Mouse (Mus musculus): ENCODE results near the gene Dis3.

- peak; percentile 35 for TF ChIP-seq CTCF (IDR thresholded peaks at IDR 0.05)
- no peak for TF ChIP-seq POLR2A (IDR thresholded peaks at IDR 0.05; ENCODE audit: insufficient read depth, low read depth, low read length)
These were observed 18.0 kb upstream of the Dis3 start for GRCm38 (mm10) chr14:99117576-99117975.

Data from heart, adult 2 months (tissue).